Mouse (Mus musculus): Measurements from ENCODE around the gene Aldh3b1. TPM values are rescaled to one million over a fixed set of nuclear protein-coding genes. Genes with fewer than 3 reads are reported as not detected.

Gene Aldh3b1
- polyA plus RNA-seq (2014; fragmentation: Illumina TruSeq; extraction: RNeasy Lipid Tissue Mini Kit (QIAGEN cat#74804); ENCODE audit: low read depth, low replicate concordance): 0.50 TPM

GRCm38 (mm10) chr19:3929211-3929941, at the start of gene Aldh3b1:
Gene Aldh3b1, minus strand, starts transcription at chr19:3929808.

GRCm38 (mm10) chr19:3972229-3972628, 42.6 kb upstream of the Aldh3b1 start, which contains the start of gene Aldh3b2:
Gene Aldh3b2, plus strand, starts transcription at chr19:3972328.

GRCm38 (mm10) chr19:3958470-3958869, 28.9 kb upstream of the Aldh3b1 start, which contains the start of gene Aldh3b3:
Gene Aldh3b3, plus strand, starts transcription at chr19:3958645.

GRCm38 (mm10) chr19:3935032-3935895, 5.7 kb upstream of the Aldh3b1 start, which contains the start of gene Unc93b1:
Gene Unc93b1, plus strand, starts transcription at chr19:3935186.

DNA sequence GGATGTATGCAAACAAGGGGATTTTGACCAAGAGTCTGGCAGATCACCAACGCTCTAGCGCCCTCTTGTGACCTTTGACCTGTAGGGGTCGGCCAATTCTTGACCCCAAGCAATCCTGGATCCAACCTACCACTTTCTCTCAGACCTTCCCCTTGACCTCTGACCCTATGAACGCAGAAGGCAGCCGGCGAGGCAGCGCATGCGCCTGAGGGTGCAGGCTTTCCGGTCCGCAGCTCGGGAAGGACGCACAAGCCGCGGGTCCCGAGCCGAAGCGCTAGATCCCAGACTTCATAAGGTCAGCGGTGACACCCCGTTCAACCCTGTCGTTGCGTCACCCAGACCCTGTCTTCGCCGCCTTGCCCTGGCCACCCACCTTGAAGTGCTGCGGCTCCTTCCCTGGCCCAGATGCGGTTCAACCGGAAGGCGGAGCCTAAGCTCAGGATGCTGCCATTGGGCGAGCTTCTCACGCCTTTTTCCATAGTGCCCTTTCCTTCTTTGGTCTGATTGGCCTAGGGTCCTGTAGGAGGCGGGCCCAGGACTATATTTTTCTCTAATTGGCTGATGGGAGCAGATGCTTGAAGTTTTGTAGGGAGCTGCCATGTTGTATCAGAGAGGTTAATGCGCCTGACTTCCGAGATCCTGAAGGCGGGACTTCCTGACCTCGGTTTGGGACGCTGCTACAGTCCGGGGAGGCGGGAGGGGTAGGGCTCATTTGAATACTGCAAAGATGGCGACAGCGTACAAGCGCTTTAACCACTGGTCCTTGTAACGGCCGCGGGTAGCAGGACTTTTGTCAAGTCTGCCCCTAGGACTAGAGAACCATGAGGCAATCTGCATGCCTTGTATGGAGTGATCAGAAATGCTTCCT, 17.0 kb downstream of the Aldh3b1 start, which contains the start of gene Ndufs8:
Gene Ndufs8 (minus strand): TSS at position 438 of the 868 bp plus-strand sequence.

GRCm38 (mm10) chr19:3906795-3907786, 22.5 kb downstream of the Aldh3b1 start, which contains the start of gene Tcirg1:
Gene Tcirg1, minus strand, starts transcription at chr19:3907133.

Other genes starting within 250 kb of the Aldh3b1 start
- gene Lrp5, start 243.2 kb downstream of the Aldh3b1 start, polyA plus RNA-seq (2014; fragmentation: Illumina TruSeq; extraction: RNeasy Lipid Tissue Mini Kit (QIAGEN cat#74804); ENCODE audit: low read depth, low replicate concordance): 0.69 TPM
- 3.1 TPM for gene 1810055G02Rik, start 221.5 kb downstream of the Aldh3b1 start, polyA plus RNA-seq (2014; fragmentation: Illumina TruSeq; extraction: RNeasy Lipid Tissue Mini Kit (QIAGEN cat#74804); ENCODE audit: low read depth, low replicate concordance)
- gene Kmt5b, start 162.4 kb downstream of the Aldh3b1 start, polyA plus RNA-seq (2014; fragmentation: Illumina TruSeq; extraction: RNeasy Lipid Tissue Mini Kit (QIAGEN cat#74804); ENCODE audit: low read depth, low replicate concordance): 242 TPM
- 66.4 TPM for gene Chka, start 78.0 kb downstream of the Aldh3b1 start, polyA plus RNA-seq (2014; fragmentation: Illumina TruSeq; extraction: RNeasy Lipid Tissue Mini Kit (QIAGEN cat#74804); ENCODE audit: low read depth, low replicate concordance)
- 3.8 TPM for gene Tcirg1, start 22.7 kb downstream of the Aldh3b1 start, polyA plus RNA-seq (2014; fragmentation: Illumina TruSeq; extraction: RNeasy Lipid Tissue Mini Kit (QIAGEN cat#74804); ENCODE audit: low read depth, low replicate concordance)
- gene Ndufs8, start 17.0 kb downstream of the Aldh3b1 start, polyA plus RNA-seq (2014; fragmentation: Illumina TruSeq; extraction: RNeasy Lipid Tissue Mini Kit (QIAGEN cat#74804); ENCODE audit: low read depth, low replicate concordance): 5.1 TPM
- 1.8 TPM for gene Unc93b1, start 5.4 kb upstream of the Aldh3b1 start, polyA plus RNA-seq (2014; fragmentation: Illumina TruSeq; extraction: RNeasy Lipid Tissue Mini Kit (QIAGEN cat#74804); ENCODE audit: low read depth, low replicate concordance)
- gene Aldh3b3, start 28.8 kb upstream of the Aldh3b1 start, polyA plus RNA-seq (2014; fragmentation: Illumina TruSeq; extraction: RNeasy Lipid Tissue Mini Kit (QIAGEN cat#74804); ENCODE audit: low read depth, low replicate concordance): not detected
- gene Aldh3b2, start 42.5 kb upstream of the Aldh3b1 start, polyA plus RNA-seq (2014; fragmentation: Illumina TruSeq; extraction: RNeasy Lipid Tissue Mini Kit (QIAGEN cat#74804); ENCODE audit: low read depth, low replicate concordance): 0.44 TPM
- gene Acy3, start 56.8 kb upstream of the Aldh3b1 start, polyA plus RNA-seq (2014; fragmentation: Illumina TruSeq; extraction: RNeasy Lipid Tissue Mini Kit (QIAGEN cat#74804); ENCODE audit: low read depth, low replicate concordance): 1.1 TPM
- gene Tbx10, start 62.9 kb upstream of the Aldh3b1 start, polyA plus RNA-seq (2014; fragmentation: Illumina TruSeq; extraction: RNeasy Lipid Tissue Mini Kit (QIAGEN cat#74804); ENCODE audit: low read depth, low replicate concordance): not detected
- not detected for gene Nudt8, start 70.8 kb upstream of the Aldh3b1 start, polyA plus RNA-seq (2014; fragmentation: Illumina TruSeq; extraction: RNeasy Lipid Tissue Mini Kit (QIAGEN cat#74804); ENCODE audit: low read depth, low replicate concordance)
- 0.47 TPM for gene Gm49405, start 70.8 kb upstream of the Aldh3b1 start, polyA plus RNA-seq (2014; fragmentation: Illumina TruSeq; extraction: RNeasy Lipid Tissue Mini Kit (QIAGEN cat#74804); ENCODE audit: low read depth, low replicate concordance)
- not detected for gene Doc2g, start 73.5 kb upstream of the Aldh3b1 start, polyA plus RNA-seq (2014; fragmentation: Illumina TruSeq; extraction: RNeasy Lipid Tissue Mini Kit (QIAGEN cat#74804); ENCODE audit: low read depth, low replicate concordance)
- gene Ndufv1, start 83.0 kb upstream of the Aldh3b1 start, polyA plus RNA-seq (2014; fragmentation: Illumina TruSeq; extraction: RNeasy Lipid Tissue Mini Kit (QIAGEN cat#74804); ENCODE audit: low read depth, low replicate concordance): 8.4 TPM
- gene Gstp1, start 108.2 kb upstream of the Aldh3b1 start, polyA plus RNA-seq (2014; fragmentation: Illumina TruSeq; extraction: RNeasy Lipid Tissue Mini Kit (QIAGEN cat#74804); ENCODE audit: low read depth, low replicate concordance): 27.6 TPM
- gene Gstp2, start 116.2 kb upstream of the Aldh3b1 start, polyA plus RNA-seq (2014; fragmentation: Illumina TruSeq; extraction: RNeasy Lipid Tissue Mini Kit (QIAGEN cat#74804); ENCODE audit: low read depth, low replicate concordance): 2.6 TPM
- not detected for gene Gstp3, start 129.8 kb upstream of the Aldh3b1 start, polyA plus RNA-seq (2014; fragmentation: Illumina TruSeq; extraction: RNeasy Lipid Tissue Mini Kit (QIAGEN cat#74804); ENCODE audit: low read depth, low replicate concordance)
- not detected for gene Cabp2, start 151.8 kb upstream of the Aldh3b1 start, polyA plus RNA-seq (2014; fragmentation: Illumina TruSeq; extraction: RNeasy Lipid Tissue Mini Kit (QIAGEN cat#74804); ENCODE audit: low read depth, low replicate concordance)
- gene Cdk2ap2, start 167.4 kb upstream of the Aldh3b1 start, polyA plus RNA-seq (2014; fragmentation: Illumina TruSeq; extraction: RNeasy Lipid Tissue Mini Kit (QIAGEN cat#74804); ENCODE audit: low read depth, low replicate concordance): 4.7 TPM
- 0.63 TPM for gene Pitpnm1, start 170.2 kb upstream of the Aldh3b1 start, polyA plus RNA-seq (2014; fragmentation: Illumina TruSeq; extraction: RNeasy Lipid Tissue Mini Kit (QIAGEN cat#74804); ENCODE audit: low read depth, low replicate concordance)
- 0.47 TPM for gene Aip, start 196.1 kb upstream of the Aldh3b1 start, polyA plus RNA-seq (2014; fragmentation: Illumina TruSeq; extraction: RNeasy Lipid Tissue Mini Kit (QIAGEN cat#74804); ENCODE audit: low read depth, low replicate concordance)
- gene Gpr152, start 210.0 kb upstream of the Aldh3b1 start, polyA plus RNA-seq (2014; fragmentation: Illumina TruSeq; extraction: RNeasy Lipid Tissue Mini Kit (QIAGEN cat#74804); ENCODE audit: low read depth, low replicate concordance): not detected
- gene Cabp4, start 214.2 kb upstream of the Aldh3b1 start, polyA plus RNA-seq (2014; fragmentation: Illumina TruSeq; extraction: RNeasy Lipid Tissue Mini Kit (QIAGEN cat#74804); ENCODE audit: low read depth, low replicate concordance): 0.66 TPM
- gene Coro1b, start 218.8 kb upstream of the Aldh3b1 start, polyA plus RNA-seq (2014; fragmentation: Illumina TruSeq; extraction: RNeasy Lipid Tissue Mini Kit (QIAGEN cat#74804); ENCODE audit: low read depth, low replicate concordance): 53.4 TPM
- gene Ptprcap, start 223.8 kb upstream of the Aldh3b1 start, polyA plus RNA-seq (2014; fragmentation: Illumina TruSeq; extraction: RNeasy Lipid Tissue Mini Kit (QIAGEN cat#74804); ENCODE audit: low read depth, low replicate concordance): 10.0 TPM
- gene Rps6kb2, start 233.5 kb upstream of the Aldh3b1 start, polyA plus RNA-seq (2014; fragmentation: Illumina TruSeq; extraction: RNeasy Lipid Tissue Mini Kit (QIAGEN cat#74804); ENCODE audit: low read depth, low replicate concordance): 3.2 TPM
- gene Carns1, start 245.7 kb upstream of the Aldh3b1 start, polyA plus RNA-seq (2014; fragmentation: Illumina TruSeq; extraction: RNeasy Lipid Tissue Mini Kit (QIAGEN cat#74804); ENCODE audit: low read depth, low replicate concordance): 1.9 TPM

All from sigmoid colon, adult 10 weeks (tissue).